Mouse (Mus musculus) testis, adult 10 weeks (tissue): ENCODE measurements around the gene Hist1h4j. TPM values are rescaled to one million over a fixed set of nuclear protein-coding genes. Genes with fewer than 3 reads are reported as not detected.

Experiments used
- polyA plus RNA-seq: library from polyadenylated mRNA; stranded (reverse); fragments of 350-450 nt; fragmentation: Illumina TruSeq; extraction: RNeasy Lipid Tissue Mini Kit (QIAGEN cat#74804); gene quantifications from one replicate; pipeline ENCODE4 v1.2.3, GENCODE M21; 2014; ENCODE audit warnings: low read depth, low replicate concordance

Gene Hist1h4j
- not detected for polyA plus RNA-seq

GRCm38 (mm10) chr13:21734906-21735767 is at the start of gene Hist1h4j:
Gene Hist1h4j (plus strand): TSS chr13:21735064.

DNA sequence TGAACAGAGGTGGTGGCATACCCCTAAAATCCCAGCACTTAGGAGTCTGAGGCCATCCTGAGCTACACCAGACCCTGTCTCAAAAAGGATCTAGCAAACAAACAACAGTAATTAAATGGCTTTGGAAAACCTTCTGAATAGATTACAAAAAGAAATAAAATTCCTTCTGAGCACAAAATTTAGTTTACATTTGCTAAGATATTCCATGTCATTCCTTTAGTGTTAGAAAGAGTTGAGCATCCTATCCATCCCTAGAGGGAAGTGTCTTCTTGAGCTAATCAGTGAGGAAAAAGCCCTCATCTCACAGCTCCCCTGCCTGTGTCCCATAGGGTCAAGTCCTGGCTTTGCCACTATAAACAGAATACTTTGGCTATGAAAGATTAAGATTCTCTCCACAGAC is 37.1 kb upstream of the Hist1h4j start, which contains the start of gene Olfr1359:
Olfr1359 (plus strand) TSS at position 301 of the 400 bp plus-strand sequence.

GRCm38 (mm10) chr13:21715864-21716539 is 18.9 kb upstream of the Hist1h4j start, which contains the start of the genes Hist1h2bl and Hist1h2ai:
Gene Hist1h2bl (minus strand): TSS chr13:21716143.
Gene Hist1h2ai (plus strand): TSS chr13:21716422.

GRCm38 (mm10) chr13:21717397-21718357 is 17.2 kb upstream of the Hist1h4j start, which contains the start of gene Hist1h3h:
Gene Hist1h3h (plus strand): TSS chr13:21717659.

DNA sequence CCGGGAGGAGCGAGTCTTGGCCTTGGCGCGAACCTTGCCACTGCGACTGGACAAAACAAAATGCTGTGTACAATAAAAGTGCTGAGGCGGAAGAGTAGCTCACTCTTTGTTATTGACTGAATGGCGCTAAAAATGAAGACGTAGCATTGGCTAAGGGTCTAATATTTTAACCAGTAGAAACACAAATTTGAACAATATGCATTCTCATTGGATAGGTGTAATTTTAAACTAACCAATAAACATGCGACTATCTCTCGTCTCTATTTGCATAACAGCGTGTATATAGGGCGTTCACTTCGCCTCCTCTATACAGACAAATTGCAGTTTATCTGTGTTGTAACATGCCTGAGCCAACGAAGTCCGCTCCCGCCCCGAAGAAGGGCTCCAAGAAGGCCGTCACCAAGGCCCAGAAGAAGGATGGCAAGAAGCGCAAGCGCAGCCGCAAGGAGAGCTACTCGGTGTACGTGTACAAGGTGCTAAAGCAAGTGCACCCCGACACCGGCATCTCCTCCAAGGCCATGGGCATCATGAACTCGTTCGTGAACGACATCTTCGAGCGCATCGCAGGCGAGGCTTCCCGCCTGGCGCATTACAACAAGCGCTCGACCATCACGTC is 13.0 kb upstream of the Hist1h4j start, which contains the start of gene Hist1h2bm:
Hist1h2bm (plus strand) TSS at position 288 of the 616 bp plus-strand sequence.

GRCm38 (mm10) chr13:21750159-21751017 is 15.5 kb downstream of the Hist1h4j start, which contains the start of gene Hist1h4k:
Gene Hist1h4k (minus strand): TSS chr13:21750505.

DNA sequence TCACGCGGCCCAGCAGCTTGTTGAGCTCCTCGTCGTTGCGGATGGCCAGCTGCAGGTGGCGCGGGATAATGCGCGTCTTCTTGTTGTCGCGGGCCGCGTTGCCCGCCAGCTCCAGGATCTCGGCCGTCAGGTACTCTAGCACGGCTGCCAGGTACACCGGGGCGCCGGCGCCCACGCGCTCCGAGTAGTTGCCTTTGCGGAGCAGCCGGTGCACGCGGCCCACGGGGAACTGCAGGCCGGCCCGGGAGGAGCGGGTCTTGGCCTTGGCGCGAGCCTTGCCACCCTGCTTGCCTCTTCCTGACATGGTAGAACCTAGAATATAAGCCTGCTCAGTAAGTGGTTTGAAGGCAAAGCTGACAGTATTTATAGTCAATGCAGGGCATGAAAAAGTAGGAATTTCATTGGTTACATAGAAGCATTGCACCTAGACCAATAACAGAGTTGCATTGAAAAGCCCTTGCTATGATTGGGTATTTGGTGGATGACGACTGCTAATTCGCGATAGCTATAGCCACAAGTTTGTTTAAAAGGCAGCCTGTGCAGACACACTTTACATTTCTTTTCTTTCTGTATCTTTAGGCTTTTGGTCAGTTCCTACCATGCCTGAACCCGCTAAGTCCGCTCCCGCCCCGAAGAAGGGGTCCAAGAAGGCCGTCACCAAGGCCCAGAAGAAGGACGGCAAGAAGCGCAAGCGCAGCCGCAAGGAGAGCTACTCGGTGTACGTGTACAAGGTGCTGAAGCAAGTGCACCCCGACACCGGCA is 18.8 kb downstream of the Hist1h4j start, which contains the start of the genes Hist1h2ak and Hist1h2bn:
Hist1h2ak (minus strand) TSS at position 304 of the 762 bp plus-strand sequence.
Hist1h2bn (plus strand) TSS at position 600 of the 762 bp plus-strand sequence.

DNA sequence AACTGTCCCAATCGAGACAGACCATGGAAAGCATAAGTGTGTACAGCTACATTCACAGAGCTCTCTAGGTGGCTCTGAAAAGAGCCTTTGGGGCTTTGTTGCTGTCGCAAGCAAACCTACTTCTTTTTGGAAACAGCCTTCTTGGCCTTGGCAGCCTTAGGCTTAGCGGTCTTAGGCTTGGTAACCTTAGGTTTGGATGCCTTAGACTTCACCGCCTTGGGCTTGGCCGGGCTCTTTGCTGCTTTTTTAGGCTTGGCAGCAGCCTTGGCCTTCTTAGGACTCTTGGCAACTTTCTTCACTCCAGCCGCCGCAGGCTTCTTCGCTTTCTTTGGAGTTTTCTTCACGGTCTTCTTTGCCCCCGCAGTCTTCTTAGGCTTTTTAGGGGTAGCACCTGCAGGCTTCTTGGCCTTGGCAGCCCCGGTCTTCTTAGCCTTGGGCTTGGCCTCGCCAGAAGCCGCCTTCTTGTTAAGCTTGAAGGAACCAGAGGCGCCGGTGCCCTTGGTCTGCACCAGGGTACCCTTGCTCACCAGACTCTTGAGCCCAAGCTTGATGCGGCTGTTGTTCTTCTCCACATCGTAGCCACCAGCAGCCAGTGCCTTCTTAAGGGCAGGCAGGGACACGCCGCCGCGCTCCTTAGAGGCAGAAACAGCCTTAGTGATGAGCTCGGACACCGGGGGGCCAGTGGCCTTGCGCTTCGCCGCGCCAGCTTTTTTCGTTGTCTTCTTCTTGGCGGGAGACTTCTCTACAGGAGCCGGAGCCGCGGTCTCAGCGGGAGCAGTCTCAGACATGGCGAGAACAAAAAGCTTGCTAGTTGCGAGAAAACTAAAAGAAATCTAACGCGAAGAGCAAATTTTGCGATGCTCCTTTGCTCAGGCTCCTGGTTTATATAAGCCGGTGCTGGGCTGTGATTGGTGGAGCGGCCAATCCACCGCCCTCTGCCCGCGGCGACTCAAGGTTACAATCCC is 45.2 kb downstream of the Hist1h4j start, which contains the start of gene Hist1h1b:
Hist1h1b (minus strand) TSS at position 859 of the 965 bp plus-strand sequence.

GRCm38 (mm10) chr13:21783255-21783617 is 48.4 kb downstream of the Hist1h4j start, which contains the start of gene Hist1h3i:
Gene Hist1h3i (minus strand): TSS chr13:21783370.

Other genes starting within 250 kb of the Hist1h4j start
- 10.2 TPM for gene AK157302, start 239.8 kb upstream of the Hist1h4j start, polyA plus RNA-seq
- 0.88 TPM for gene Gm11273, start 233.6 kb upstream of the Hist1h4j start, polyA plus RNA-seq
- 9.0 TPM for gene Zkscan8, start 203.9 kb upstream of the Hist1h4j start, polyA plus RNA-seq
- gene Olfr1366, start 192.3 kb upstream of the Hist1h4j start, polyA plus RNA-seq = not detected
- not detected for gene Olfr1535, start 175.2 kb upstream of the Hist1h4j start, polyA plus RNA-seq
- gene Olfr1364, start 153.3 kb upstream of the Hist1h4j start, polyA plus RNA-seq = not detected
- not detected for gene Olfr1362, start 121.0 kb upstream of the Hist1h4j start, polyA plus RNA-seq
- not detected for gene Olfr11, start 92.5 kb upstream of the Hist1h4j start, polyA plus RNA-seq
- not detected for gene Olfr1361, start 71.7 kb upstream of the Hist1h4j start, polyA plus RNA-seq
- gene Olfr1360, start 57.7 kb upstream of the Hist1h4j start, polyA plus RNA-seq = not detected
- gene Olfr1359, start 37.0 kb upstream of the Hist1h4j start, polyA plus RNA-seq = not detected
- gene Hist1h2bl, start 18.9 kb upstream of the Hist1h4j start, polyA plus RNA-seq = not detected
- not detected for gene Hist1h2ai, start 18.6 kb upstream of the Hist1h4j start, polyA plus RNA-seq
- not detected for gene Hist1h3h, start 17.4 kb upstream of the Hist1h4j start, polyA plus RNA-seq
- gene Hist1h2bm, start 13.0 kb upstream of the Hist1h4j start, polyA plus RNA-seq = not detected
- not detected for gene Hist1h4k, start 15.4 kb downstream of the Hist1h4j start, polyA plus RNA-seq
- gene Hist1h2ak, start 18.8 kb downstream of the Hist1h4j start, polyA plus RNA-seq = not detected
- gene Hist1h2bn, start 19.1 kb downstream of the Hist1h4j start, polyA plus RNA-seq = not detected
- gene Hist1h1b, start 45.6 kb downstream of the Hist1h4j start, polyA plus RNA-seq = not detected
- not detected for gene Hist1h3i, start 48.3 kb downstream of the Hist1h4j start, polyA plus RNA-seq
- gene Hist1h2an, start 52.2 kb downstream of the Hist1h4j start, polyA plus RNA-seq = not detected
- 27.9 TPM for gene Hist1h2bp, start 52.4 kb downstream of the Hist1h4j start, polyA plus RNA-seq
- gene Hist1h2bq, start 75.1 kb downstream of the Hist1h4j start, polyA plus RNA-seq = not detected
- gene Hist1h2ao, start 75.4 kb downstream of the Hist1h4j start, polyA plus RNA-seq = not detected
- not detected for gene Hist1h4m, start 76.7 kb downstream of the Hist1h4j start, polyA plus RNA-seq
- not detected for gene Hist1h4n, start 97.1 kb downstream of the Hist1h4j start, polyA plus RNA-seq
- not detected for gene Hist1h2ap, start 98.4 kb downstream of the Hist1h4j start, polyA plus RNA-seq
- gene Hist1h2br, start 98.7 kb downstream of the Hist1h4j start, polyA plus RNA-seq = 0.48 TPM
- gene Zfp184, start 210.0 kb downstream of the Hist1h4j start, polyA plus RNA-seq = 25.6 TPM
- gene Pom121l2, start 246.1 kb downstream of the Hist1h4j start, polyA plus RNA-seq = 85.0 TPM